ENCODE assay signal across 14 mouse cellular contexts in the genomic region with DNA sequence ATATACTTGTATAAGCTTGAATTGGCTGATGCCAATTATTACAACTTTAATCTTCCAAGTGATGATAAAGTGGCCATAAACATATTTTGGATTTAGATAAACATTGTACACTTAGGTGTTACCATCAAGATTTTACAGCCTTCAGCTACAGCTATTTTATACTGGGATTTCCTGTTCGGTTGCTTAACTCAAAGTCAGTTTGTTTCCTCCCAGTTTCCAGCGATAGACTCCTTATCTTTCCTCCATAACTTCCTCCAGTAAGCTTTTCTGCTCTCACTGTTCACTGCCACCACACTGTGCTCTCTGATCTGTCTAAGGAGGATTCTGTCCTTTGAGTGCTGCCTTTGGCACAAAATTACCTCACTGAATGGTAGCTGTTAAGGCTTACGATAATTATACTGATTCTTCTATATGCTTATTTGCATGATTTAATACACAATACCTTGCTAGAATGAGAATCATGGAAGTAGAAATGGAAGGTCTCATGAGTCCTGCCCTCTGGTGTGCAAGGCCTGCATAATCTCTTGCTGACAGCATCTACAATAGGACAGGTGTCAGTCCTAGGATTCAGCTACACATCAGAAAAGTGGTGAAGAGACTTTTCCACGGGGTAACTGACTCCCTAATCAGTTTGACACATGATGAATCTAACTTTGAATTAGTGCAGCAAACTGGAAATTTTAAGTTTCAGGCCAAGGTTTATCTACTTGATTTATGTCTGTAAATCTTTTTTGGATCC.
"Had no signal": no experiment of that assay in that cellular context is flagged by ENCODE, and none has a peak within 500 bp of the region (broad histone marks: within the 10 kb centered on the region; RNA-seq: fewer than 3 reads in every experiment).

No protein-coding gene starts in this region.

- H3K4me1 ChIP-seq: limb, embryonic 13.5 days; lung, embryonic 15.5 days; midbrain, embryonic 15.5 days; stomach, embryonic 15.5 days had no signal

- H3K4me3 ChIP-seq: limb, embryonic 13.5 days; liver, embryonic 15.5 days; lung, embryonic 15.5 days; midbrain, embryonic 15.5 days; stomach, embryonic 15.5 days had no signal

- H3K27ac ChIP-seq: limb, embryonic 13.5 days; liver, embryonic 15.5 days; lung, embryonic 15.5 days; midbrain, embryonic 15.5 days; stomach, embryonic 15.5 days had no signal

- DNase-seq: kidney, adult 8-10 months; kidney, postnatal 25 days; left cerebral cortex, postnatal 4 days; lung, postnatal 14 days; right cerebral cortex, postnatal 14 days; thymus, postnatal 4 days had no signal

- H3K4me2 ChIP-seq: limb, embryonic 13.5 days; liver, embryonic 15.5 days; lung, embryonic 15.5 days; midbrain, embryonic 11.5 days; midbrain, embryonic 15.5 days; stomach, embryonic 15.5 days had no signal

- H3K9me3 ChIP-seq: limb, embryonic 13.5 days; liver, embryonic 15.5 days; lung, embryonic 15.5 days; midbrain, embryonic 15.5 days; stomach, embryonic 15.5 days had no signal

- ATAC-seq: inflammation-experienced regulatory T-cells, adult 6 months; intestine, postnatal 0 days; midbrain, embryonic 15.5 days had no signal

- H3K9ac ChIP-seq: limb, embryonic 13.5 days; liver, embryonic 15.5 days; lung, embryonic 15.5 days; midbrain, embryonic 15.5 days; stomach, embryonic 15.5 days had no signal

- H3K27me3 ChIP-seq: limb, embryonic 13.5 days; liver, embryonic 15.5 days; lung, embryonic 15.5 days; midbrain, embryonic 15.5 days; stomach, embryonic 15.5 days had no signal

- H3K36me3 ChIP-seq: limb, embryonic 13.5 days; liver, embryonic 15.5 days; lung, embryonic 15.5 days; midbrain, embryonic 15.5 days; stomach, embryonic 15.5 days had no signal
